Mouse (Mus musculus) lung, embryonic 15.5 days (tissue): Measurements from ENCODE around the gene Nav1. TPM values are rescaled to one million over a fixed set of nuclear protein-coding genes. Genes with fewer than 3 reads are reported as not detected.

Source experiments
- ATAC-seq: fragments of 200-750 bp; cut with Nextera tagmentation; 2 replicates; pipeline ENCODE4 v1.8.0; 2017; ENCODE audit warnings: moderate number of reproducible peaks, borderline replicate concordance; ENCODE audit not compliant: low FRiP score, low TSS enrichment; ENCODE audit errors: extremely low read depth
- H3K27ac ChIP-seq: fragments of 300-500 bp; sonication (generic); 2 replicates; pipeline ENCODE4 v1.5.1; 2015; ENCODE audit warnings: moderate library complexity, mild to moderate bottlenecking, inconsistent platforms
- H3K27me3 ChIP-seq: fragments of 300-500 bp; sonication (generic); 2 replicates; pipeline ENCODE4 v1.6.1; 2015; ENCODE audit warnings: inconsistent platforms
- H3K36me3 ChIP-seq: fragments of 300-500 bp; sonication (generic); 2 replicates; pipeline ENCODE4 v1.6.1; 2015; ENCODE audit warnings: inconsistent platforms
- H3K4me1 ChIP-seq: fragments of 300-500 bp; sonication (generic); 2 replicates; pipeline ENCODE4 v1.6.1; 2015; ENCODE audit warnings: inconsistent platforms
- H3K4me2 ChIP-seq: fragments of 300-500 bp; sonication (generic); 2 replicates; pipeline ENCODE4 v1.6.1; 2015; ENCODE audit warnings: inconsistent platforms, mild to moderate bottlenecking, moderate library complexity
- H3K4me3 ChIP-seq: fragments of 300-500 bp; sonication (generic); 2 replicates; pipeline ENCODE4 v1.5.1; 2015; ENCODE audit warnings: mild to moderate bottlenecking, inconsistent platforms
- H3K9ac ChIP-seq: fragments of 300-500 bp; sonication (generic); 2 replicates; pipeline ENCODE4 v1.6.1; 2015; ENCODE audit warnings: inconsistent platforms
- H3K9me3 ChIP-seq: fragments of 300-500 bp; sonication (generic); 2 replicates; pipeline ENCODE4 v1.6.1; 2016; ENCODE audit warnings: inconsistent platforms
- WGBS: fragments of 180-500 bp; shearing (Covaris S2); methylation state at CpG from one replicate; pipeline ENCODE4 v1.1.7; 2015; 5-methylcytosine and 5-hydroxymethylcytosine counted together
- microRNA-seq: library from miRNA; unstranded; fragments of <30 nt; microRNA quantifications from one replicate; pipeline ENCODE4, GENCODE M21; 2016
- polyA plus RNA-seq: library from polyadenylated mRNA; unstranded; fragments of >200 nt; fragmentation: Nextera tagmentation; extraction: Ambion mirVana; gene quantifications from 2 replicates; pipeline ENCODE4 v1.2.1, GENCODE M21; 2015

Nav1 gene
- polyA plus RNA-seq, 1 experiment from 2014 or later, result 11.6 TPM

- Histone ChIP-seq H3K4me2 (no peak overlapping the region), H3K4me3 (no peak overlapping the region), H3K36me3 (peaks cover 86% of the 10 kb centered on the region), H3K9me3 (no peaks in the 10 kb centered on the region), H3K4me1 (no peaks in the 10 kb centered on the region), H3K9ac (no peak overlapping the region), H3K27ac (no peak overlapping the region), H3K27me3 (no peaks in the 10 kb centered on the region)
- WGBS, result 82% methylated on average over 7 of the region's 7 CpGs
- ATAC-seq, result no peak
Observed at GRCm38 (mm10) chr1:135405356-135405755, 201.7 kb downstream of the Nav1 start.

- H3K27ac ChIP-seq, result no peak overlapping the region
- H3K4me3 ChIP-seq, result no peak overlapping the region
- ATAC-seq, result no peak
- H3K36me3 ChIP-seq, result peaks cover 86% of the 10 kb centered on the region
- no peaks in the 10 kb centered on the region for H3K4me1 ChIP-seq
- whole genome bisulfite sequencing, result 91% methylated on average over 3 of the region's 3 CpGs
- H3K4me2 ChIP-seq, result no peak overlapping the region
- H3K9ac ChIP-seq, result no peak overlapping the region
- no peaks in the 10 kb centered on the region for H3K9me3 ChIP-seq
- no peaks in the 10 kb centered on the region for H3K27me3 ChIP-seq
Observed at GRCm38 (mm10) chr1:135401452-135402110, 205.5 kb downstream of the Nav1 start.

GRCm38 (mm10) chr1:135399466-135399865 lies 207.6 kb downstream of the Nav1 start:
- H3K4me3 ChIP-seq, result no peak overlapping the region
- no peak for ATAC-seq
- no peaks in the 10 kb centered on the region for H3K9me3 ChIP-seq
- no peak overlapping the region for H3K9ac ChIP-seq
- H3K4me2 ChIP-seq, result no peak overlapping the region
- peaks cover 85% of the 10 kb centered on the region for H3K36me3 ChIP-seq
- H3K27me3 ChIP-seq, result no peaks in the 10 kb centered on the region
- 90% methylated on average over 5 of the region's 5 CpGs for WGBS
- no peak overlapping the region for H3K27ac ChIP-seq
- no peaks in the 10 kb centered on the region for H3K4me1 ChIP-seq

- Histone ChIP-seq H3K4me3 (no peak overlapping the region), H3K9ac (no peak overlapping the region), H3K4me1 (no peaks in the 10 kb centered on the region), H3K27ac (no peak overlapping the region), H3K4me2 (no peak overlapping the region), H3K36me3 (peaks cover 77% of the 10 kb centered on the region), H3K9me3 (no peaks in the 10 kb centered on the region), H3K27me3 (no peaks in the 10 kb centered on the region)
- 79% methylated on average over 9 of the region's 9 CpGs for WGBS
- ATAC-seq, result no peak
Observed at GRCm38 (mm10) chr1:135385161-135385560, 221.9 kb downstream of the Nav1 start.

Small RNA genes lying within 50 kb of the gene (microRNA-seq; reads per million reads assigned to microRNA genes)
- not detected for gene Mir1231

Other genes with a start within 250 kb of the Nav1 start
- 35.2 and 39.1 TPM in 2 replicates for gene Shisa4, start 232.1 kb downstream of the Nav1 start, polyA plus RNA-seq
- 119 and 123 TPM in 2 replicates for gene Ipo9, start 176.8 kb downstream of the Nav1 start, polyA plus RNA-seq
- gene Csrp1, start 112.8 kb upstream of the Nav1 start, polyA plus RNA-seq, result 275 and 280 TPM in 2 replicates
- gene Phlda3, start 158.8 kb upstream of the Nav1 start, polyA plus RNA-seq, result 79.9 and 80.0 TPM in 2 replicates
- 97.5 and 117 TPM in 2 replicates for gene Tnni1, start 172.1 kb upstream of the Nav1 start, polyA plus RNA-seq
- gene Lad1, start 211.3 kb upstream of the Nav1 start, polyA plus RNA-seq, result 14.9 and 17.0 TPM in 2 replicates
- gene Tnnt2, start 229.1 kb upstream of the Nav1 start, polyA plus RNA-seq, result 158 and 190 TPM in 2 replicates